Comparison of ENCODE assay signal across 11 mouse cellular contexts in genomic region chrX:159302349-159303311, GRCm38 (mm10).
DNase-seq lines count a peak whose midpoint lies in the region; ATAC-seq lines count a peak whose summit lies in the region.
"Had no signal": no experiment of that assay in that cellular context is flagged by ENCODE, and none has a peak within 500 bp of the region (broad histone marks: within the 10 kb centered on the region; RNA-seq: fewer than 3 reads in every experiment).

No protein-coding gene starts in this region.

- peak overlapping the region; percentile 29 for H3K4me3 ChIP-seq in liver, embryonic 12.5 days
- H3K4me3 ChIP-seq: forebrain, embryonic 12.5 days; midbrain, embryonic 10.5 days had no signal

- H3K4me1 ChIP-seq in liver, embryonic 12.5 days: no peaks in the 10 kb centered on the region
- H3K4me1 ChIP-seq: forebrain, embryonic 12.5 days; midbrain, embryonic 10.5 days had no signal

- 42% methylated on average over 11 of the region's 11 CpGs for WGBS in liver, embryonic 12.5 days (ENCODE audit: insufficient replicate concordance)

- H3K4me2 ChIP-seq in liver, embryonic 12.5 days: peak overlapping the region; percentile 50
- H3K4me2 ChIP-seq: forebrain, embryonic 12.5 days had no signal

- H3K9me3 ChIP-seq in liver, embryonic 12.5 days (replicated peaks): no peaks in the 10 kb centered on the region
- H3K9me3 ChIP-seq: forebrain, embryonic 12.5 days; midbrain, embryonic 10.5 days had no signal

- H3K9ac ChIP-seq in liver, embryonic 12.5 days: no peak overlapping the region
- H3K9ac ChIP-seq: forebrain, embryonic 12.5 days had no signal

- no peak overlapping the region for H3K27ac ChIP-seq in liver, embryonic 12.5 days
- H3K27ac ChIP-seq: forebrain, embryonic 12.5 days; midbrain, embryonic 10.5 days had no signal

- H3K27me3 ChIP-seq in liver, embryonic 12.5 days (replicated peaks): no peaks in the 10 kb centered on the region
- H3K27me3 ChIP-seq: forebrain, embryonic 12.5 days had no signal

- ATAC-seq in liver, embryonic 12.5 days: peak; percentile 44; the same call in 1 of the 2 replicates
- ATAC-seq: hindbrain, embryonic 16.5 days had no signal

- H3K36me3 ChIP-seq in liver, embryonic 12.5 days: no peaks in the 10 kb centered on the region
- H3K36me3 ChIP-seq: forebrain, embryonic 12.5 days; midbrain, embryonic 10.5 days had no signal

- DNase-seq in thymus, postnatal 0 days (ENCODE audit: low spot score): peak; percentile 3
- DNase-seq in thymus, postnatal 25 days: no peak
- DNase-seq in heart, adult 9 months (ENCODE audit: low spot score in 2 of 2): peak; percentile 9 to 44
- no peak for DNase-seq in right cerebral cortex, postnatal 14 days
- no peak for DNase-seq in cerebellum, postnatal 4 days (ENCODE audit: low spot score in 2 of 2)
- no peak for DNase-seq in cerebellum, postnatal 14 days
- DNase-seq: spleen, adult 18-20 months had no signal

Comparison
In these comparisons a context has a peak if more than half of its experiments do, and no peak if none do; other contexts are left out.
1. DNase-seq: peak in thymus, postnatal 0 days (single experiment) and heart, adult 9 months (2 of 2); none in thymus, postnatal 25 days (single experiment), right cerebral cortex, postnatal 14 days (single experiment), cerebellum, postnatal 4 days (0 of 2) and cerebellum, postnatal 14 days (0 of 2).